Mouse (Mus musculus): ENCODE results near the gene Pard6b. TPM values are rescaled to one million over a fixed set of nuclear protein-coding genes. Genes with fewer than 3 reads are reported as not detected.

The Pard6b gene
- total RNA-seq, 2 experiments from 2014 or later: 2.7 to 9.6 TPM

DNA sequence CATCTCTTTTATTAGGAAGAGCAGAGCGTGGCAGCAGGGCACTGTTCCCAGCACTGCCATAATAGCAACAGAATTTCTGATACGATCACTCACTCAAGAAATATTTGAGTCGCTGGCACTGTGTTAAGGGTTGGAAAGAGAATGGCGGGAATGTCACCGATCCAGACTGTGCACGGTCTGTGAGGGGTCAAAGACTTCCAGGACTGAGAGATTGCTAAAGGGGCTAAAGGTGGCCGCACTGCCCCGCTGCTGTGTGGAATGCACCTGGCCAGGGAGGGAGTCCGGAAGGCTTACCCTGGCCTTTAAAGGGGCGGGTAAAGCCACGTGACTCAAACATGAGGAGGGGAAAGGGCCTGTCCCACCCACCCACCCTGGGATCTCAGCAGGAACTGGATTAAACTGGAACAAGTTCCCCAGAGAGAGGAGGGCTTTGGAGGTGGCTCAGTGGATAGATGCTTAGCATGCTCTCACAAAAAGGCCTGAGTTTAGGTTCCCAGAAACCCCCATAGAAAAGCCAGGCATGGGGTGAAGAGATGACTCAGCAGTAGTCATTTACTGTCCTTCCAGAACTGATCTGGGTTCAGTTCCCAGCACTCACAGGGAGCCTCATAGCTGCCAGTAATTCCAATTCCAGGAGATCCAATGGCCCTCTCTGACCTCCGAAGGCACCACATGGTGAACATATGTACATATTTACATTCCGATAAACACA is 22.2 kb upstream of the Pard6b start:
- DNase-seq (ENCODE audit: low spot score in 2 of 2): no peak

DNA sequence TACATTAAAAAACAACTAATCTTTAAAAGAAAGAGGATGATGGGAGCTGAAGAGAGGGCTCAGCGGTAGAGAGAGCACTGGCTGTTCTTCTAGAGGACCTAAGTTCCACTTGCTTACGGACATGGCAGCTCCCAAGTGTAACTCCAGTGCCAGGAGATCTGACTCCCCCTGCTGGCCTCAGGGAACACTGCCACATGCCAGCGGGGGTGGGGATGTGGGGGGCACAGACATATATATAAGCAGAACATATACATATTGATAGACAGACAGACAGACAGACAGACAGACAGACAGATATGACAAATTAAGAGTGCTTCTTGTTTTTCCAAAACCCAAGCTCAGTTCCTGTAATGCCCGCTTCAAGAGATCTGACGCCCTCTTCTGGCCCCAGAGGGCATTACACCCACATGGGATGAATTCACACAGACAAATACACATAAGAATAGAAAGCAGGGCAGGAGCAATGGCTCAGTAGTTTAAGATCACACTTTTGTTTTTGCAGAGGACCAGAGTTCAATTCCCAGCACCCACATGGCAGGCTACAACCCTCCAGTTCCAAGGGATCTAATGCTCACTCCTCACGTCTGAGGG is 21.5 kb upstream of the Pard6b start:
- DNase-seq (ENCODE audit: low spot score in 2 of 2): no peak

DNA sequence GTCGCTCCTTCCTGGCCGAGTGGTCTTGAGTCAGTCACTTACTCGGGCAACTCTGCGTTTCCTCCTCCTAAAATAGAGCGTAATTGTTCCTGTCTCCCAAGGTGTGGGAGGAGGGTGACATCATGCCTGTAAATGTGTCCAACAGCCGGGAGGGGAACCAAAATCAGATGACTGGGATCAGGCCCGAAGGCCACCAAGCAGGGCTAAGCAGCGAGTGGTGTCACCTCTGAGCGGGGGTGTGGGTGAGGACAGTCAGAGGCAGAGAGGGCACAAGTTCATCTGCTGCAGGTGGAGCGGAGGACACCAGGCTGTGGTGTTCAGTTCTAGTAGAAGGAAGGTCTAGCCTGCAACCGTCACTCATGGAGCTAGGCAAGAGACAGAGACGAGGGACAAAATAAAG is 17.1 kb upstream of the Pard6b start:
- DNase-seq (ENCODE audit: low spot score in 2 of 2): no peak

DNA sequence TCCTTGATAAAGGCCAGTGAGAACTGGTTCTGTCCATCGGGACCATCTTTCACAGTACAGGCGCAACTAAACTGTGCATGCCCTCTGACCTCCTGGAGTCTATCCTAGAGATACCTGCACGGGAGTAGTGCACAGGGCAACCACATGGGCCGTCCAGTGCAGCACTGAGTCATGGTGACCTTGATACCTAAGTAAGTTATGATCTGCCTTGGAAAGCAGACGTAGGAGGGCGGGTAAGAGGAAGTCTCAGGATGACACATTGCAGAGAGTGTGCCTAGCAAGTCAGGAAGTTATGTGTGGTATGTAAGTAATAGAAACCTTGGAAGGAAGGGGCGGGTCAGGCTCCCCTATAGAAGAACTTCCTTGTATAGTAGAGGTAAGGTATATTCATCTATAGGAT is 15.3 kb upstream of the Pard6b start:
- DNase-seq (ENCODE audit: low spot score in 2 of 2): no peak

DNA sequence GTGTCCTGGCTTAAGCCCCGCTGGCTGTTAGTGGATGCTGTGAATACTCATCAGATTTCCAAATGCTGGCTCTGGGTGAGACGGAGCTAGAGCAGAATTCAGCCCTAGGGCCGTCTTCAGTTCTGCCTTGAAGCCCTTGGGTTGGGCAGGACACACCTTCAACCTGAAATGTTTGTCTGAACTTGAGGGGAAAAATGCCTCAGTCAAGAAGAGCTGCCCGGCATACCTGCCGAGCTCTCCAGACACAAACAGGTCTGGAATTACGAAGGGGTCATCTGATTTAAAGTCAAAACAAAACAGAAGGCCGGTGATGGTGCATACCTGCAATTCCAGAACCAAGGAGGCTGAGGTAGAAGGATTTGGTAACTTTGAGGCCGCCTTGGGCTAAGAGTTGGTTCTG is 14.0 kb upstream of the Pard6b start:
- DNase-seq (ENCODE audit: low spot score in 2 of 2): no peak

DNA sequence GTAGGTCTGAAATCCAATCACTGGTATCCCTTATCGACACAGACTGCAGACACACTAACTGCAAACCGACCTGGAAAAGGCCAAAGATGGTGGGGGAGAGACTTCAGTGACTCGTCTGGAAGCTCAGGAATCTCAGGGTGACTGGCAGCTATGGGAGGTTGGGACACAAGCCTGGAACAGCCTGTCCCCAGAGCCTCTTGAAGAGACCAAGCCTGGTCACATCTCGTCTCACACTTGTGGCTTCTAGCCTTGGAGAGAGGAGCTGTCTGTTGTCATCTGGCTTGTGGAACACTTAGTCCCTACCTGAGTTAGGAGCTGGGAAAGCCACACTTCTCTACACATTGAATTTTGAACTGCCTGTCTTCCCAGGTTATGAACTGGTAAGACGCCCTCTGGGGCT is 10.4 kb upstream of the Pard6b start:
- DNase-seq (ENCODE audit: low spot score in 2 of 2): no peak

DNA sequence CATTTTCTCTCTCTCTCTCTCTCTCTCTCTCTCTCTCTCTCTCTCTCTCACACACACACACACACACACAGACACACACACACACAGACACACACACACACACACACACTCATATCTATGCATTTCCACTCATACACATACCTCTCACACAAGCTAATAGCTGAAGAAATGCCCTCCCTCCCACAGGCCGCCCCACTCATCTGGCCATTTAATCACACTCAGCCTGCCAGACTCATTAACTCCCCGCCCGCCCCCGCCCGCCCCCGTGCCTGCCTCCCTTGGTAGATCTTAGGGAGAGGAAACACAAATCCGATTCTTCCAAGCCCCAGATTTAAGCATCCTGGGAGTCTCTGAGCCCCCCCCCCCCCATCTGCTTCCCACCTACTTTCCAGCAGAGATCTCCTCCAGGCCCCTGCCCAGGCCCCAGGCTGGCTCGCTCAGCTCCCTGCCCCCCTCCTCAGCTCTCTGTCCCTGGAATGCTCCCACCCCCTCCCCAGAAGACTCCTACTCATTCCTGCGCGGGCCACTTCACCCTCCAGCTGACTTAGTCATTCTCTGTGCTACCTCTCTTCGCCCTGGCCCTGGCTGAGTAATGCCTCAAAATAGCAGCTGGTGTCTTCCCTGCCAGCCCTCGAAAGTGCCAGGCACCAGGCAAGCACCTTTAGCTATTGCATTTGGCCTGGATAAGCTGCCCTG is 8.2 kb upstream of the Pard6b start:
- no peak for DNase-seq (ENCODE audit: low spot score in 2 of 2)

DNA sequence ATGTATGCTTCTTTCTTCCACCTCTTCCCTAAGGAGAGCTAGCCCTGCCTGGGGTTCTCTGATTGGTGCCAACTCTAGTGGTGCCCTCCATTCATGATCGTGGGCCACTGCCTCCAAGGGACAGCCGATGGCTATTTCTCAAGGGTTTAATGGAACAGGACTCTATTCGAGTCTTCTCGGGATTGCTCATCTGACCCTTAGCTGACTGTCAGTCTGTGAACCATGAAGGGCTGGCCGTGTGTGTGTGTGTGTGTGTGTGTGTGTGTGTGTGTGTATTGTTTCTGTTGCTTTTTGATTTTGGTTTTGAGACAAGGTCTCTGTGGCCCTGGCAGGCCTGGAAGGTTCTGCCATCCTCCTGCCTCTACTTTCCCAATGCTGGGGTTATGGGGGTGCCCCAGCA is 7.1 kb upstream of the Pard6b start:
- no peak for DNase-seq (ENCODE audit: low spot score in 2 of 2)

DNA sequence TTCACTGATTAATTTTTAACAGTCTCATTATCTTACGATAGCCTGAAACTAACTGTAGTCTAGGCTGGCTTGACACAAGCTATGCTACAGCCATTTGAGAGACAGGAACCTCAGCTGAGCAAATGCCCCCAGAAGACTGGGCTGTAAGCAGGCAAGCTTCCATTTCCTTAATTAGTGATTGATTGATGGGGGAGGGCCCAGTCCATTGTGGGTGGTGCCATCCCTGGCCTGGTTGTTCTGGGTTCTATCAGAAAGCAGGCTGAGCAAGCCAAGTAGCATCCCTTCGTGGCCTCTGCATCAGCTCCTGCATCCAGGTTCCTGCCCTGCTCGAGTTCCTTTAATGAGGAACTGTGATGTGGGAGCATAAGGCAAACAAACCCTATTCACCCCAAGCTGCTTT is 6.3 kb upstream of the Pard6b start:
- DNase-seq (ENCODE audit: low spot score in 2 of 2): no peak

DNA sequence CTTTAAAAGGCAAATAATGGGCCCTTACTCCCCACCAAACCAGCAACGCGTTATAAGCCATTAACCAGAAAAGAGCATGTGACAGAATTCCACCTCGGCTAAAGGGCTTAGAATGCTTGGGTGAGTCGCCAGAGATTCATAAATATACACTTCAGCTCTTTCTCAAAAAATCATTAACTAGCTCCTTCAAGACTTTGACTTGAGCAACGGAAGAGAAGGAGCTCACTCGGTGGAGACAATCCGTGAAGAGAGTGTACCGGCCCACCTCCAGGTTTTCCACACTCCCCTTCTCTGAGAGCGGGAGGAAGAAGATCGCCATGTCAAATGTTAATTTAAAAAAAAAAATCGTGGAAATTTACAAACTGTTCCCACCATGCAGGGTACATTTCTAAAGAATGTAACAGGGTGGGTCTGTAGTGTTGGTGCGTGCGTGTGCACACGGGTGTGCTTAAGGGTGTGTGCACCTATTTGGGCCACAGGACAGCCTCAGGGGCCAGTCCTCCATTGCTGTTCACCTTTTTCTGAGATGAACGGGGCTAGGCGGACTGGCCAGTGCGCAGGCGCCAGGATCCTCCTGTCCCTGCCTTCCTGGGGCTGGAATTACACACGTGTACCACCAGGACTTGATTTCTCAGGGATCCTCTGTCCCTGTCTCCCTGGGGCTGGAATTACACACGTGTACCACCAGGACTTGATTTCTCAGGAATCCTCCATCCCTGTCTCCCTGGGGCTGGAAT is 3.8 kb upstream of the Pard6b start:
- no peak for DNase-seq (ENCODE audit: low spot score in 2 of 2)

DNA sequence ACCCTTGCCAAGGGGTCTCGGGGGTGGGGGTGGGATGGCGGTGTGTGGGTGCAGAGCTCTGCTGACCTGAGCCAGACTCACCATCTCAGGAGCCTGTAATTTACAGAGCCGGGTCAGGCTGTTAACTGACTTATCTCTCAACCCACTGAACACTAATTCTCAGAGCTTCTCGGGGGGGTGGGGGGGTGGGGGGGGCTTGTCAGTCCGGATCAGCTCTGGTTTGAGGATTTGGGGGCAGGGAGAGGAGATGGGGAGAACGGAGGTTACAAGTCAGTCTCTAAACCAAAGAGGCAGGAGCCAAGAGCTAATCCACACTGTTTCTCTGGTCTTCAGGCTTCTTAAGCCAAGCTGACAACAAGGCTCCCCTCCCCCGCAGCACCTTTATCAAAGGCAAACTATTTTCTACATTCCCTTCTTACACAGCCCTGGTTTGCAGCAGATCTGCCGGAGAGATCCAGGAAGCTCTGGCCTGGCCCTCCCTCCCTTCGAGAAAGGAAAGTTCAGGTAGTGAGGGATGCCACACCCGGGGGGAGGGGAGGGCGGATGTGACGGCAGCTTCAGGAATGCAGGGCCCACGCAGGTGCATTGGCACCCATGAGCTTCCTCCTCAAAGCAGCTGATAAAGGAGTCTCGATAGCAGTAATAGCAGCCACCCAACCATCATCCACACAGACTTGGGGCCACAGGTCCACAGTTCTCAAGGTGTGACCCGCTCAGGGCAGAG is 2.5 kb upstream of the Pard6b start:
- DNase-seq (ENCODE audit: low spot score in 2 of 2): no peak

DNA sequence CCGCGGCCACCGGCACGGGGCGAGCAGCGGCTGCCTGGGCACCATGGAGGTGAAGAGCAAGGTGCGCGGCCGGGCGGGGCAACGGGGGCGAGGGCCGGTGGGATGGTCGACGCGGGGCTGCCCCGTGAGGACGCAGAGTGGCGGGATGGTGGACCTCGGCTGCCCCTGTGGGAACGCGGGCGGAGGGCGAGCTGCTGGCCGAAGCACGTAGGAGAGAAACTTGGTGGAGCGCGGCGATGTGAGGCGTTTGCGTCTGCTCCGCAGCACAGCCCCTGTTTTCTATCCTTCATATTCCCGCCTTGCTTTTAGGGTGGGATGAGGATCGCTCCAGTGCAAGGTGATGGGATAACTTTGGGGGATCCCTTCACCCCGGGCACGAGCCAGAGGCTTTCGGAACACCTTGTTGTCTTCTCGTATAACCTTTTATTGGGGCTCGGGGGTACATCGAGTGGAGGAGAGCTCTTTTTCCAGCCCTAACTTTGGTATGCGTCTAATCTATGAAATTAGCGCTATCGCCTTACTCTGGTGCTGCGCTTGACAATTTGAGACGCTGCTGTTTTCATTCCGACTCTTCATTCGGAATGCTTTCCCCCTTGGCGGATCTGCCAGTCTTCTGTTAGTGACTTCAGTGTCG is 612 bp downstream of the Pard6b start:
- DNase-seq (ENCODE audit: low spot score in 2 of 2): no peak

DNA sequence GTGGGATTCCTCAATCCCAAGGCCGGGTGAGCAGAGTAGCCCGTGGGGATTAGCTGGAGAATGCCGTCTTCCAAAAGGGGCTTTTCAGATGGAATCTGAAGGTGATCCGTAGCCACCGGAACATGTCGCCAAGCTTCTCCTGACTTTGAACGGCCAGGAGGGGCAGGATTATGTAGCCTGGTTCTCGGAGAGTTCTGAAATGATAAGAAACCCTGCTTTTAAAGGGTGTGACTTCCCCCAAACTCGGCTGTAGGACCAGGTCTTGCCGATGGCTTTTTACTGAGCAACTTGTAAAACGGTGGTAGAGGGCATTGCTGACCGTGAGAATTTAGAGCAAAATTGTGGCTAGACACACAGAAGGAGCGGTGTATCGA is 1.1 kb downstream of the Pard6b start:
- no peak for DNase-seq (ENCODE audit: low spot score in 2 of 2)

DNA sequence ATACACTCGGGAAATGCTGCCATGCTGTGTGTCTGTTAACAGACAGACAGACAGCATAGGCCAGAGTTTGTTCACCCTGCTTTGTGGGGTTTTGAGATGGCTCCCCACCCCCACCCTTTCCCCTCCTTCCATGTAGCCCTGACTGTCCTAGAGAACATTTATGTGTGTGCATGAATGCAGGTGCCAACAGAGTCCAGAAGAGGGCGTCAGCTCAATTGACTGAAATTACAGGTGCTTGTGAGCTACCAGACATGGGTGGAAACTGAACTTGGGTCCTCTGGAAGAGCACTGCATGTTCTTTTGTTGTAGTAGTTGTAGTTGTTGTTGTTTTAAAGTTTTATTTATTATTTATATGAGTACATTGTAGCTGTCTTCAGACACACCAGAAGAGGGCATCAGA is 2.8 kb downstream of the Pard6b start:
- DNase-seq (ENCODE audit: low spot score in 2 of 2): no peak

DNA sequence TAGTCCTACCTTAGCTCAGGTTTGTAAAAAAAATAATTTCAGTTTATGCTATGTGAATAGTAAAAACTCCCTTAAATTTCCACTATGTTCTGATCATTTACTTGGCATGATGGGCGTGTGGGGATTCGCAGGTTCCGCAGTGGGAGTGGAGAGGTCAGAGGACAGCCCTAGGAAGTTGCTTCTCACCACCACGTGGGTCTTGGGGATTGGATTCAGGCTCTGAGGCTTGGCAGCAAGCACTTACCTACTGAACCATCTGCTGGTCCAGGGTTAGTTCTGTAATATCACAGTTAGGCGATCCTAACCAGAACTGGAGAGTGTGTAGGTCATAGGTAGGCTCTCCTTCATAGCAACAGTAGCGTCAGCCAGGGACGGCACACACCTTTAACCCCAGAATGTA is 3.4 kb downstream of the Pard6b start:
- no peak for DNase-seq (ENCODE audit: low spot score in 2 of 2)

DNA sequence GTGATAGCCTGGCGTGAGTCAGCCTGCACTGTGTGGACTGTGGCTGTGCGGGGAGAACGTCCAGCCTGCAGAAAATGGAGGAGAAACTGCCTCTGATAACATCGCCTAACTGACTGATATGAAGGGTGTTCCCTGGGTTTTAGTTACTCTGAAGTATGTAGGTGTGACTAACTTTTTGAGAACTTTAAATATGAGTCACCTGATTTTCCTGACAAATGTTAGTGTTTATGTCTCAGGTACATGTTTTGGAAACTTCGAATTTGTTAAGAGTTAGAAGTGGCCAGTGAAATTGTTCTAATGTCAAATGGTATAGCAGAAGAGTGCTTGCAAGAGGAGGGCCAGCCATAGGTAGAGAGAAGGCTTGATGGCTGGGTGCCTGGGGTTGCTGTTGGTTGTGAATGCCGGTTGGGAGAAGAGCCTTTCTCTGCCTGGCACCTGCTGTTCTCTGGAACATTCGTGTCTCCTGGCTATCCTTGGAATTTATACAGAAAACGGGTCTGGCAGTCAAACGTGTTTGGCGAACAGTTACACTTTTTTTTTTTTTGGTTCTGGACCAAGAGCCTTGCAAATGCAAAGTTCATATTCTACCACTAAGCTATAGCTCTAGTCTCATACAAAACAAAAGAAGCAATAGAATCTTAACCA is 4.9 kb downstream of the Pard6b start:
- no peak for DNase-seq (ENCODE audit: low spot score in 2 of 2)

DNA sequence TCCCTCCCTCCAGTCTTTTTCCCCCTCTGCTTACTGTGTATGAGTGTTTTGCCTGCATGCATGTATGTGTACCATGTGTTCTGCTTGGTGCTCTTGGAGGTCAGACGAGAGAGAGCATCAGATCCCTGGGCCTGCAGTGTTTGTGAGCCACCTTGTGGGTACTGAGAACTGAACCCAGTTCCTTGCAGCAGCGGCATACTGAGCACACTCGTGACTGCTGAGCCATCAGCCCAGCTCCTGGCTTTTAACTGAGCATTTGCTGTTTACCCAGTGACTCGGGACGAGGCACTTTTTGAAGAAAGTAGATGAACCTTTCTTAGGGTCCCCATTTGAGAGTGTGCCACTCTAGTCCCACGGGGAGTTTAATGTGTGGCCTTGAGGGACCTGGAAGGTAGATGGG is 5.5 kb downstream of the Pard6b start:
- DNase-seq (ENCODE audit: low spot score in 2 of 2): no peak

DNA sequence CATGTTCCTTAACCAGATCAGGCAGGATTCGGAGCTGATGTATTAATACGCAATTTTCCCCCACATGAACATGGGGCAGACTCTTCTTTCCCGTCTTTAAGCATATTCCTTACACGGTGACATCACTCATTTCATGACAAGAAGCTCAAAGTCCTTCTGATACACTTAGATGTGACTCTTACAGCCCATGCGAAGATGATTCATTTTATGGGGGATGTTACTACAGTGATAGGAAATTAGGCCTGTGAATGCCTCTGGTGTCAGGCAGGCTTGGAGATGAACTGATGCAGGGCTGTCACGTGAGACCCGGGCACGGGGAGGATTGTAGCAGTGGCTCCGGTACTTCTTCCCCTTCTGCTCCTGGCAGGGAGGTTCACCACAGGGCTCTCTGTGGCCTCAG is 6.0 kb downstream of the Pard6b start:
- DNase-seq (ENCODE audit: low spot score in 2 of 2): no peak

DNA sequence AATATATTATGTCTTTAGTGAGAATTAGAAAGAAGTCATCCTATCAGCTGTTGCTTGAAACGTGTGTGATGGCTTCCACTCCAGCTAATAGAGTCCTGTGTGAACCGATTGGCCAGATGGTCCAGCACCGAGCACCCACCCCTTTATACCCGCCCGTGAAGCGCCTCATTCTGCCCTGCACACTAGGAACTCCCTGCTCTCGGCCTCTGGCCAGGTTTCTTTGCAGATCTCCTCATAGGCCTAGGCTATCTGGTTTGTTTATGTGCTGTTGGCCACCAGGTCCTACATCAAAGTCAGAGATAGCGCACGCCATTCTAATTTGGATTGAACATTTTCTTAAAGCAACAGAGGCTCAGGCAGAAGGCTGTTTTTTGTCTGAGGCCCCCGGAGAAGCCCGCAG is 10.8 kb downstream of the Pard6b start:
- no peak for DNase-seq (ENCODE audit: low spot score in 2 of 2)

DNA sequence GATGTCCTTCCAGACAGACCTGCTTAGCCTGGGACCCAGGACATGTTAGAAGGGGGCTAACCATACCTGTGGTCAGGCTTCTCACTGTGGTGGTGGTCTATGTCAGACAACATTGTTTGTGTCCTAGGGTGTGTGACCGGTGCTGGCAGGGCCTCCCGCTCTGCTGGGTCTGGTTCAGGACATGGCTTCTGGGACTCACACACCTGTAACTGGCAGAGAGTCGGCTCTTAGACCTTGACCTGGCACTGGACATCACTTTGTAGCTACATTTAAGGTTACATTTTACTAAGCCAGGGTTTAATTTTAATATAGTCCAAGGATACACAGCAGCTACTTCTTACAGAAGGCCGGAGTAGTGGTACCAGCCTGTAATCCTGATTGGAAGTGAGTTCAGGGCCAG is 12.3 kb downstream of the Pard6b start:
- DNase-seq (ENCODE audit: low spot score in 2 of 2): no peak

DNA sequence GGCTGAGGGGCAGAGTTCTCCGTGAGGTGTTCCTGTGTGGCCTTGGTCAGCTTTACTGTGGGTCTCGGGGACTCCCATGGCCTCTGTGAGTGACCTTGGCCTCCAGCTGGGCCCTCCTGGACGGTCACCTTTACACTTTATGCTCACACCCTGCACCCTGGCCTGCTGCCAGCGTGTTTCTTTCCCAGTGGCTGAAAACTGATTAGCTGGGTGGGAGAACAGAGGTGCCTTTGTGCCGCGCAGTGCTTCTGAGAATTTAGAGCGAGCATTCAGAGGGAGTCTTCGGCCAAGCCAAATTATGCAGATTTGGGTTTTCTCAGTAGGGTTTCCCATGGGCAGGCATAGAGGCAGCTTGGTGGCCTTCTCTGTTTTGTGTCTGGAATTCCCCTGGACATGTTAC is 14.3 kb downstream of the Pard6b start:
- DNase-seq (ENCODE audit: low spot score in 2 of 2): no peak

Data from adrenal gland, postnatal 4 days (tissue).